Mouse (Mus musculus): ENCODE results near the gene Ctu1.

- no peak for TF ChIP-seq TBP (conservative IDR thresholded peaks at IDR 0.05; ENCODE audit: low read depth, low read length)
- no peak for TF ChIP-seq USF2 (conservative IDR thresholded peaks at IDR 0.05; ENCODE audit: low read depth, low read length)
- no peak for TF ChIP-seq ZKSCAN1 (IDR thresholded peaks at IDR 0.05; ENCODE audit: borderline replicate concordance, low read depth, low read length)
- no peak for TF ChIP-seq CTCF (conservative IDR thresholded peaks at IDR 0.05 in 1 of 2, IDR thresholded peaks at IDR 0.05 in 1 of 2; ENCODE audit: low read depth in 2 of 2, low read length in 2 of 2)
- no peak for TF ChIP-seq POLR2A (IDR thresholded peaks at IDR 0.05; ENCODE audit: low read depth, low read length)
- TF ChIP-seq MYC (IDR thresholded peaks at IDR 0.05; ENCODE audit: low read depth, low read length) = no peak
- no peak for TF ChIP-seq MEF2A (IDR thresholded peaks at IDR 0.05; ENCODE audit: borderline replicate concordance, low read depth, low read length)
Measured at GRCm38 (mm10) chr7:43654519-43654918, 17.3 kb upstream of the Ctu1 start.

Data from CH12.LX (cell line).